Mouse (Mus musculus): ENCODE results near the gene Adal. TPM values are rescaled to one million over a fixed set of nuclear protein-coding genes. Genes with fewer than 3 reads are reported as not detected.
"Not testable (repeated sequence)": the region's sequence is repeated elsewhere in the genome, so short reads cannot be mapped to it uniquely, and the experiment has no call there.

Gene Adal
- total RNA-seq, 1 experiment: 14.8 TPM

- Histone ChIP-seq H3K27ac (ENCODE audit: insufficient read depth, low read depth, low read length, poor library complexity, severe bottlenecking) (no peak overlapping the region), H3K36me3 (ENCODE audit: control insufficient read depth, insufficient read depth, low read length, poor library complexity, severe bottlenecking) (no peaks in the 10 kb centered on the region), H3K9me3 (ENCODE audit: control insufficient read depth, insufficient read depth, low read depth, low read length) (no peaks in the 10 kb centered on the region), H3K4me3 (ENCODE audit: insufficient read depth in 1 of 2, low read depth in 1 of 2, low read length in 2 of 2, poor library complexity in 1 of 2, severe bottlenecking in 1 of 2) (no peak overlapping the region), H3K4me1 (ENCODE audit: control insufficient read depth in 2 of 2, insufficient read depth in 2 of 2, low read length in 2 of 2, poor library complexity in 1 of 2) (no peaks in the 10 kb centered on the region), H3K9ac (ENCODE audit: insufficient read depth, low read depth, low read length, poor library complexity, severe bottlenecking) (no peak overlapping the region)
- in situ Hi-C loops (cut with MboI; ENCODE audit: low sequenced_read_pairs in 2 of 2, unreplicated experiment in 2 of 2): no loop called here
- no peak for DNase-seq (ENCODE audit: low read depth, low spot score)
- no peak for TF ChIP-seq ZC3H11A (IDR thresholded peaks at IDR 0.05; ENCODE audit: borderline replicate concordance, low read depth, low read length)
- no peak for TF ChIP-seq MAFK (IDR thresholded peaks at IDR 0.05; ENCODE audit: insufficient read depth, low read depth, low read length)
- TF ChIP-seq HCFC1 (IDR thresholded peaks at IDR 0.05; ENCODE audit: borderline replicate concordance, insufficient read depth, low read length): no peak
- no peak for TF ChIP-seq CHD2 (IDR thresholded peaks at IDR 0.05; ENCODE audit: low read depth, low read length)
Measured at GRCm38 (mm10) chr2:121115418-121115817, 24.8 kb upstream of the Adal start.

GRCm38 (mm10) chr2:121119260-121119659, 21.0 kb upstream of the Adal start:
- DNase-seq (ENCODE audit: low read depth, low spot score): no peak
- Histone ChIP-seq H3K27ac (ENCODE audit: insufficient read depth, low read depth, low read length, poor library complexity, severe bottlenecking) (no peak overlapping the region), H3K36me3 (ENCODE audit: control insufficient read depth, insufficient read depth, low read length, poor library complexity, severe bottlenecking) (no peaks in the 10 kb centered on the region), H3K9me3 (ENCODE audit: control insufficient read depth, insufficient read depth, low read depth, low read length) (no peaks in the 10 kb centered on the region), H3K9ac (ENCODE audit: insufficient read depth, low read depth, low read length, poor library complexity, severe bottlenecking) (no peak overlapping the region), H3K4me3 (ENCODE audit: insufficient read depth in 1 of 2, low read depth in 1 of 2, low read length in 2 of 2, poor library complexity in 1 of 2, severe bottlenecking in 1 of 2) (no peak overlapping the region), H3K4me1 (ENCODE audit: control insufficient read depth in 2 of 2, insufficient read depth in 2 of 2, low read length in 2 of 2, poor library complexity in 1 of 2) (no peaks in the 10 kb centered on the region)
- TF ChIP-seq ZC3H11A (IDR thresholded peaks at IDR 0.05; ENCODE audit: borderline replicate concordance, low read depth, low read length) (no peak), CHD2 (IDR thresholded peaks at IDR 0.05; ENCODE audit: low read depth, low read length) (no peak), HCFC1 (IDR thresholded peaks at IDR 0.05; ENCODE audit: borderline replicate concordance, insufficient read depth, low read length) (no peak), MAFK (IDR thresholded peaks at IDR 0.05; ENCODE audit: insufficient read depth, low read depth, low read length) (no peak), ZNF384 (IDR thresholded peaks at IDR 0.05; ENCODE audit: low read depth, low read length) (no peak)
- in situ Hi-C loops (cut with MboI; ENCODE audit: low sequenced_read_pairs in 2 of 2, unreplicated experiment in 2 of 2): no loop called here

- H3K9ac ChIP-seq (ENCODE audit: insufficient read depth, low read depth, low read length, poor library complexity, severe bottlenecking); H3K4me1 ChIP-seq (ENCODE audit: control insufficient read depth in 2 of 2, insufficient read depth in 2 of 2, low read length in 2 of 2, poor library complexity in 1 of 2); H3K4me3 ChIP-seq (ENCODE audit: insufficient read depth in 1 of 2, low read depth in 1 of 2, low read length in 2 of 2, poor library complexity in 1 of 2, severe bottlenecking in 1 of 2); H3K9me3 ChIP-seq (ENCODE audit: control insufficient read depth, insufficient read depth, low read depth, low read length); H3K36me3 ChIP-seq (ENCODE audit: control insufficient read depth, insufficient read depth, low read length, poor library complexity, severe bottlenecking); H3K27ac ChIP-seq (ENCODE audit: insufficient read depth, low read depth, low read length, poor library complexity, severe bottlenecking); in situ Hi-C loops (cut with MboI; ENCODE audit: low sequenced_read_pairs in 2 of 2, unreplicated experiment in 2 of 2); DNase-seq (ENCODE audit: low read depth, low spot score): not testable (repeated sequence)
Measured at GRCm38 (mm10) chr2:121126302-121126701, 13.9 kb upstream of the Adal start.

GRCm38 (mm10) chr2:121127536-121127935, 12.7 kb upstream of the Adal start:
- Histone ChIP-seq H3K36me3 (ENCODE audit: control insufficient read depth, insufficient read depth, low read length, poor library complexity, severe bottlenecking) (no peaks in the 10 kb centered on the region), H3K27ac (ENCODE audit: insufficient read depth, low read depth, low read length, poor library complexity, severe bottlenecking) (no peak overlapping the region), H3K4me3 (ENCODE audit: insufficient read depth in 1 of 2, low read depth in 1 of 2, low read length in 2 of 2, poor library complexity in 1 of 2, severe bottlenecking in 1 of 2) (no peak overlapping the region), H3K9me3 (ENCODE audit: control insufficient read depth, insufficient read depth, low read depth, low read length) (no peaks in the 10 kb centered on the region), H3K9ac (ENCODE audit: insufficient read depth, low read depth, low read length, poor library complexity, severe bottlenecking) (no peak overlapping the region), H3K4me1 (ENCODE audit: control insufficient read depth in 2 of 2, insufficient read depth in 2 of 2, low read length in 2 of 2, poor library complexity in 1 of 2) (no peaks in the 10 kb centered on the region)
- in situ Hi-C loops (cut with MboI; ENCODE audit: low sequenced_read_pairs in 2 of 2, unreplicated experiment in 2 of 2): no loop called here
- DNase-seq (ENCODE audit: low read depth, low spot score): no peak
- no peak for TF ChIP-seq CHD2 (IDR thresholded peaks at IDR 0.05; ENCODE audit: low read depth, low read length)
- no peak for TF ChIP-seq ZNF384 (IDR thresholded peaks at IDR 0.05; ENCODE audit: low read depth, low read length)
- no peak for TF ChIP-seq MAFK (IDR thresholded peaks at IDR 0.05; ENCODE audit: insufficient read depth, low read depth, low read length)
- TF ChIP-seq HCFC1 (IDR thresholded peaks at IDR 0.05; ENCODE audit: borderline replicate concordance, insufficient read depth, low read length): no peak
- TF ChIP-seq ZC3H11A (IDR thresholded peaks at IDR 0.05; ENCODE audit: borderline replicate concordance, low read depth, low read length): no peak

- TF ChIP-seq ZC3H11A (IDR thresholded peaks at IDR 0.05; ENCODE audit: borderline replicate concordance, low read depth, low read length) (no peak), CHD2 (IDR thresholded peaks at IDR 0.05; ENCODE audit: low read depth, low read length) (no peak), MAFK (IDR thresholded peaks at IDR 0.05; ENCODE audit: insufficient read depth, low read depth, low read length) (no peak), ZNF384 (IDR thresholded peaks at IDR 0.05; ENCODE audit: low read depth, low read length) (no peak), HCFC1 (IDR thresholded peaks at IDR 0.05; ENCODE audit: borderline replicate concordance, insufficient read depth, low read length) (no peak)
- DNase-seq (ENCODE audit: low read depth, low spot score): no peak
- no peak overlapping the region for H3K4me3 ChIP-seq (ENCODE audit: insufficient read depth in 1 of 2, low read depth in 1 of 2, low read length in 2 of 2, poor library complexity in 1 of 2, severe bottlenecking in 1 of 2)
- no peaks in the 10 kb centered on the region for H3K9me3 ChIP-seq (ENCODE audit: control insufficient read depth, insufficient read depth, low read depth, low read length)
- in situ Hi-C loops (cut with MboI; ENCODE audit: low sequenced_read_pairs in 2 of 2, unreplicated experiment in 2 of 2): no loop called here
- no peaks in the 10 kb centered on the region for H3K36me3 ChIP-seq (ENCODE audit: control insufficient read depth, insufficient read depth, low read length, poor library complexity, severe bottlenecking)
- no peak overlapping the region for H3K27ac ChIP-seq (ENCODE audit: insufficient read depth, low read depth, low read length, poor library complexity, severe bottlenecking)
- H3K4me1 ChIP-seq (ENCODE audit: control insufficient read depth in 2 of 2, insufficient read depth in 2 of 2, low read length in 2 of 2, poor library complexity in 1 of 2): no peaks in the 10 kb centered on the region
- H3K9ac ChIP-seq (ENCODE audit: insufficient read depth, low read depth, low read length, poor library complexity, severe bottlenecking): no peak overlapping the region
Measured at GRCm38 (mm10) chr2:121128865-121129620, 11.2 kb upstream of the Adal start.

All from ES-E14 (cell line).